Mouse (Mus musculus) spleen, adult 2 months (tissue): ENCODE data around the gene Mylk. TPM values are rescaled to one million over a fixed set of nuclear protein-coding genes. Genes with fewer than 3 reads are reported as not detected.
"Not testable (repeated sequence)": the region's sequence is repeated elsewhere in the genome, so short reads cannot be mapped to it uniquely, and the experiment has no call there.

Source experiments
- DNase-seq, 2 experiments: peaks; one replicate each; pipeline versions ENCODE4 v3.0.0 to v3.0.0-alpha.2; 2012 to 2021; ENCODE audit warnings: low spot score in 2 of 2, low read depth in 1 of 2
- H3K27ac ChIP-seq: fragments of 200-500 bp; 2 replicates; pipeline ENCODE4 v1.5.1; 2012; ENCODE audit warnings: low read length, inconsistent platforms; ENCODE audit not compliant: insufficient read depth
- H3K27me3 ChIP-seq: fragments of 200-500 bp; 2 replicates; pipeline ENCODE4 v1.6.1; 2012; ENCODE audit warnings: mild to moderate bottlenecking, moderate library complexity, low read length, inconsistent platforms; ENCODE audit not compliant: control insufficient read depth, insufficient read depth
- H3K36me3 ChIP-seq: fragments of 200-500 bp; 2 replicates; pipeline ENCODE4 v1.6.1; 2012; ENCODE audit warnings: mild to moderate bottlenecking, low read length, inconsistent platforms; ENCODE audit not compliant: control insufficient read depth, insufficient read depth
- H3K4me1 ChIP-seq: fragments of 200-500 bp; 2 replicates; pipeline ENCODE4 v1.6.1; 2011; ENCODE audit warnings: inconsistent platforms; ENCODE audit not compliant: control insufficient read depth, insufficient read depth, insufficient read length
- H3K4me3 ChIP-seq: fragments of 200-500 bp; 2 replicates; pipeline ENCODE4 v1.5.1; 2011; ENCODE audit warnings: mild to moderate bottlenecking, inconsistent platforms; ENCODE audit not compliant: insufficient read depth, insufficient read length; ENCODE audit errors: extremely low read depth
- CTCF ChIP-seq: fragments of 200-500 bp; IDR thresholded peaks from 2 replicates; pipeline ENCODE4 v1.5.1; 2011; ENCODE audit warnings: mild to moderate bottlenecking, inconsistent platforms; ENCODE audit not compliant: insufficient read depth, insufficient read length, insufficient replicate concordance; ENCODE audit errors: extremely low read depth
- POLR2A ChIP-seq: fragments of 200-500 bp; IDR thresholded peaks from 2 replicates; pipeline ENCODE4 v1.6.1; 2011; ENCODE audit warnings: low read depth, low read length, inconsistent platforms
- WGBS: fragments of 180-500 bp; shearing (Covaris S2); methylation state at CpG from one replicate; pipeline ENCODE4 v1.1.7; 2018; 5-methylcytosine and 5-hydroxymethylcytosine counted together
- polyA plus RNA-seq: library from polyadenylated mRNA; depleted of rRNA; stranded (reverse); fragments of >200 nt; gene quantifications from 2 replicates; pipeline ENCODE4 v1.2.3, GENCODE M21; 2012

Mylk gene
- polyA plus RNA-seq, 1 experiment, result 41.9 TPM

GRCm38 (mm10) chr16:34792555-34792954, 47.5 kb downstream of the Mylk start:
- Histone ChIP-seq H3K27ac (no peak overlapping the region), H3K36me3 (no peaks in the 10 kb centered on the region), H3K27me3 (no peaks in the 10 kb centered on the region), H3K4me1 (no peaks in the 10 kb centered on the region), H3K4me3 (no peak overlapping the region)
- WGBS, result 71% methylated on average over 1 of the region's 1 CpGs
- no peak for DNase-seq
- TF ChIP-seq POLR2A, result no peak
- no peak for TF ChIP-seq CTCF

- H3K4me1 ChIP-seq, result no peaks in the 10 kb centered on the region
- H3K27me3 ChIP-seq, result no peaks in the 10 kb centered on the region
- WGBS, result 83% methylated on average over 5 of the region's 5 CpGs
- no peak overlapping the region for H3K4me3 ChIP-seq
- H3K36me3 ChIP-seq, result no peaks in the 10 kb centered on the region
- TF ChIP-seq CTCF (no peak), POLR2A (no peak)
- H3K27ac ChIP-seq, result no peak overlapping the region
- DNase-seq, result no peak
Observed at GRCm38 (mm10) chr16:34793000-34793399, 48.0 kb downstream of the Mylk start.

- WGBS, result 85% methylated on average over 5 of the region's 5 CpGs
- Histone ChIP-seq H3K27me3 (no peaks in the 10 kb centered on the region), H3K27ac (no peak overlapping the region), H3K4me3 (no peak overlapping the region), H3K36me3 (no peaks in the 10 kb centered on the region), H3K4me1 (no peaks in the 10 kb centered on the region)
- TF ChIP-seq CTCF (no peak), POLR2A (no peak)
- no peak for DNase-seq
Observed at GRCm38 (mm10) chr16:34801222-34801621, 56.2 kb downstream of the Mylk start.

- Histone ChIP-seq H3K36me3 (no peaks in the 10 kb centered on the region), H3K4me3 (no peak overlapping the region), H3K27me3 (no peaks in the 10 kb centered on the region), H3K27ac (no peak overlapping the region), H3K4me1 (no peaks in the 10 kb centered on the region)
- DNase-seq, result no peak
- WGBS, result 74% methylated on average over 11 of the region's 11 CpGs
- TF ChIP-seq CTCF, result no peak
- TF ChIP-seq POLR2A, result no peak
Observed at GRCm38 (mm10) chr16:34804286-34805010, 59.4 kb downstream of the Mylk start.

GRCm38 (mm10) chr16:34806883-34807767, 62.1 kb downstream of the Mylk start:
- TF ChIP-seq CTCF (no peak), POLR2A (no peak)
- H3K27me3 ChIP-seq, result no peaks in the 10 kb centered on the region
- H3K4me1 ChIP-seq, result no peaks in the 10 kb centered on the region
- no peak for DNase-seq
- WGBS, result 89% methylated on average over 16 of the region's 16 CpGs
- H3K27ac ChIP-seq, result no peak overlapping the region
- no peaks in the 10 kb centered on the region for H3K36me3 ChIP-seq
- no peak overlapping the region for H3K4me3 ChIP-seq

- WGBS, result 74% methylated on average over 11 of the region's 11 CpGs
- no peak for DNase-seq
- no peak for TF ChIP-seq CTCF
- no peak for TF ChIP-seq POLR2A
- H3K4me3 ChIP-seq, result no peak overlapping the region
- no peaks in the 10 kb centered on the region for H3K4me1 ChIP-seq
- no peaks in the 10 kb centered on the region for H3K27me3 ChIP-seq
- no peak overlapping the region for H3K27ac ChIP-seq
- no peaks in the 10 kb centered on the region for H3K36me3 ChIP-seq
Observed at GRCm38 (mm10) chr16:34807768-34808275, 62.8 kb downstream of the Mylk start.

- Histone ChIP-seq H3K27ac (no peak overlapping the region), H3K4me1 (no peaks in the 10 kb centered on the region), H3K4me3 (no peak overlapping the region), H3K36me3 (no peaks in the 10 kb centered on the region), H3K27me3 (no peaks in the 10 kb centered on the region)
- WGBS, result 74% methylated on average over 2 of the region's 2 CpGs
- no peak for DNase-seq
- TF ChIP-seq POLR2A (no peak), CTCF (no peak)
Observed at GRCm38 (mm10) chr16:34812165-34812564, 67.2 kb downstream of the Mylk start.

- not testable (repeated sequence) for H3K36me3 ChIP-seq, DNase-seq, H3K27me3 ChIP-seq, H3K27ac ChIP-seq, H3K4me1 ChIP-seq, H3K4me3 ChIP-seq
Observed at GRCm38 (mm10) chr16:34813161-34813560, 68.2 kb downstream of the Mylk start.
